Mouse (Mus musculus) monocyte, adult 2 months (primary cell): ENCODE results near the gene Ndufb2.

Experiments used
- DNase-seq, 2 experiments: peaks; one replicate each; pipeline ENCODE4 v3.0.0; 2022; ENCODE audit warnings: low spot score in 2 of 2, low read depth in 1 of 2

Ndufb2 gene

DNA sequence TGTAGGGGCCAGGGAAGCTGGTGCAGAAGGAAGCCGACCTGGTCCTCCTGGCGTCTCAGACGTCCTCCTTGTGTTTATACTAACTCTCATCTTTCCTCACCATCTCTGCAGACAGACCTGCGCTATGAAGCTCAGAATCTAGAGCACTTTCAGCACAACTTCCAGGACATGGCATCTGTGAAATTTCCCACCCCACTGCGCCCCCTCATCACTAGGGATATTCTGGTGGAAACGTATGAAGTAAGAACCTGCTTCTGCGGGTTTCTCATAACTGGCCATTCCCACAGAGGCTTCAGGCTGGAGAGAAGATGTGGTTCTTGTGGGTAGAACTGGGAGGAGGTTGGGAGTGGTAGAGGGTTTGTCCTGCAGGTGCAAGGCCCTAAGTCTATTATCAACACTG lies 12.8 kb upstream of the Ndufb2 start:
- DNase-seq = no peak

DNA sequence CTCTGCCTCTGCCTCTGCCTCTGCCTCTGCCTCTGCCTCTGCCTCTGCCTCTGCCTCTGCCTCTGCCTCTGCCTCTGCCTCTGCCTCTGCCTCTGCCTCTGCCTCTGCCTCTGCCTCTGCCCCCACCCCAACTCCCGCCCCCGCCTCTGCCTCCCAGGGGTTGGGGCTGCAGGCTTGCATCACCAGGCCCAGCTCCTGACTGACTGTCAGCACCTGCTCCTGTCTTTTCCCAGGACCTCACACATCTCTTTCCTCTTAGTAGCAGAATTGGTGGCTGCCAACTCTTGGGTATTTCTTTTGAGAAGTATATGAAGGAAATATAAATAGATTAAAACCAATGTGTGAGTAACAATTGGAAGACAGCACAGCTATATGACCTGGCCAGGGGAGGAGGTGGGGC lies 11.8 kb upstream of the Ndufb2 start:
- DNase-seq = no peak

DNA sequence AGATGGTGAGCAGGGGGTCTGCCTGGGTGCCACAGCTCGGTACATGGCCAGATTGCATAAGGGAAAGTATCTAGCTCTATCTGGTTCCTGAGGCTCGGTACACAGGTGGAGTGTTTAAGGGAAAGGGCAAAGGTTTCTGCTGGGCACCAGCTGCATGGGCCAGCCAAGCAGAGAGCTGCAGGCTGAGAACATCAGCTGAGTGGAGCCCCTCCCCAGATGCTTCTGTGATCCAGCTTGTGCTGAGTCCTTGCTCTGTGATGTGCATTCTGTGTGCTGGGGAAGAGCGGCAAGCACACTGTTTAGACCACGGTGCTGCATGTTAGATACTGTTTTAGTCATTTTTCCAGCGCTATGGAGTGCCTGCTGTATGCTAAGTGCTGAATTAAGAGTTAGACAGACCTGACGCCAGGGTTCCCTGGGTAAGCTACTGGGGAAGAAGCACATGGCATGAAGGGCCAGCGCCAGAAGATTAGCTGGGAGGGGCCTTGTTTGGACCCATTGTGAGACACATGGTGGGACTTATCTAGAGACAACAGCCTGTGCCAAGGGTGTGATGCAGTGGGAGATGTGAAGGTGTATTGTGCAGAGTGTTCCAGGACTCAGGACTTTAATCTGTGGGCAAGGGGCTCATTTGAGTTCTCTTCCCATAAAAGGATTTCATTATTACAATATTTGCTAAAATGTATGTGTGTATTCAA lies 11.1 kb upstream of the Ndufb2 start:
- no peak for DNase-seq

DNA sequence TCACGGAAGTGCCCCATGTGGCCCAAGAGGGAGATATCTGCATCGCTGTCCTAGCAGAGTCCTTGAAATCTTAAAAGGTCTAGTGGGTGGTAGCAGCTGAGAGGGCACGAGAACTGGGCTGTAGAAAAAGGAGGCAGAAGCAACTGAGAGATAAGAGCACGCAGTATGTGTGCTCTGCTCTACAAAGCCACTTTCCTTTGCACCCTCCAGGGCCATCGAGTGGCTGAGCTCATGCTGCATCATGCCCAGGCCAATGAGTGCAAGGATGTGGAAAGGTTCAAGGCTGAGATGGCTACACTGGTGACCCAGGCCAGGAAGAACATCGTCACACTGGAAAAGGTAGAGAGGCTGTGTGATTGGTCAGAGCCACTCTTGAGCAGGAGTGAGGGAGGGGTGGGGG lies 6.9 kb upstream of the Ndufb2 start, which contains the start of gene Gm42420:
Gm42420 (plus strand) TSS at position 237 of the 400 bp plus-strand sequence.
- DNase-seq = no peak

DNA sequence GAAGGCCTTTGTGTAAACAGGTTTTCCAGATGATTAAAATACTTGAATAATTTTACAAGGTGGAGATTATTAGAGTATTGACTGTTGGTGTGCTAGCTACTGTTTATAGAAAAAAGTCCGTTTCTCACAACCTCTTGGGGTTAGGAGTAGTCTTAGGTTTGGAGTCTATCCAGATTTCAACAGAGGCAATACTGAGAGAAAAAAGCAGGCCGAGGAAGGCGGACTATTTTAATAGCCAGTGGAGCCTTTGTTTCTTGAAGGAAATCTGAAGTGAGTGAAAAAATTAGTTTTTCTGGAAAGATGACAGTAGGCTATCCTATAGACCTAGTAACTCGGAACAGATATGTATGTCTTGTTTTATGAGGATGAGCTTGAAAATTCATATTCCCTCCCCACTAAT lies 893 bp upstream of the Ndufb2 start:
- DNase-seq = no peak

DNA sequence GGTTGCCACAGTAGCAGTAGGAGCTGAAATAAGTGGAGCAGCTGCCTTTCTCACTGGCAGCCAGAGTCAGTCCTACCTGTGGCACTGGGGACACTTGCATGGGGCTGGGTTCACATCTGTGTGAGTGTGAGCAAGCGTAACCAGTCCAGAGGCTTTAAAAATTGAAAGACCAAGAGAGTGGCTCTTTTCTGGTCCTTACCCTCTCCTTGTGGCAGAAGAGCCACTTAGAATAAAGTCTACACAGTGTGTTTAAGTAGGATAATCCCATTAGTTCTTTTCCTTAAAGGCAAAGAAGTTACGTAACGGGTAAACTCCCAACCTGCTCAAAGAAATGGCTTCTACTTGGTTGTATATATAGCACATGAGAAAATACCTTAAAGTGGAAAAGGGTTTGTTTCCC lies 8.5 kb downstream of the Ndufb2 start:
- no peak for DNase-seq

DNA sequence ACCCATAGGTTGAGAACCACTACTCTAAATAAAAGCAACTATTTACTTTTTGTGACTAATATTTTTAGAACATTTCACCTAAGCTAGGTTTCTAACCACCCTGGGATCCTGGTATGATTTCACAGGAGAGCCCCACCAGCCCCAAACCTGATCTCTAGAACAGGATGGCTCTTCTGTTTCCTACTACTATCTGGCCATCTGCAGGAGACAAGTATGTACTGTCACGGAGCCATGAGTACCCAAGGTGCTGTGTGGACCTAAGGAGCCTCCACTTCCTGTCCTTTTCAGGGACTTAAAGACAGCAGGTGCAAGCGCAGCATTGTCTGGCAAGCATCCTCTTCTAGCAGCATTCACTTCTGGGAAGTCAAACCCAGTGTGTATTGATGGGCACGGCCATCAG lies 9.5 kb downstream of the Ndufb2 start:
- no peak for DNase-seq

DNA sequence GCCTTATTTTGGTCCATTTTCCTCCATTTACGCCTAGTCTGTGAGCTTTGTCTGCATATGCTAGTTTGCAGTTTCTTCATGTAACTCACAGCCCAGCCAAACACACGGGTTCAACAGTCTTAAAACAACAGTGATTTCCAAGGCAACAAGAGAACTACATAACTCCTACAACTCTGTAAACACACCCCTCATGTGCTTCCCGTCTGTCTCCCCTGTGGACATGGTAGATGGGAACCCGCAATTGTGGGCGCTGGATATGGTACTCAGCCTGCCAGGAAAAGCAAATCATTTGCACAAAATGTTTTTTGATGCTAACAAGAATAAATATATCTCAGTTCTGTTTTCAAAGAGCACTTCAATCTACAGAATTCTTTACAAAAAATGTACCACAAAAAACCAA lies 12.2 kb downstream of the Ndufb2 start:
- no peak for DNase-seq

DNA sequence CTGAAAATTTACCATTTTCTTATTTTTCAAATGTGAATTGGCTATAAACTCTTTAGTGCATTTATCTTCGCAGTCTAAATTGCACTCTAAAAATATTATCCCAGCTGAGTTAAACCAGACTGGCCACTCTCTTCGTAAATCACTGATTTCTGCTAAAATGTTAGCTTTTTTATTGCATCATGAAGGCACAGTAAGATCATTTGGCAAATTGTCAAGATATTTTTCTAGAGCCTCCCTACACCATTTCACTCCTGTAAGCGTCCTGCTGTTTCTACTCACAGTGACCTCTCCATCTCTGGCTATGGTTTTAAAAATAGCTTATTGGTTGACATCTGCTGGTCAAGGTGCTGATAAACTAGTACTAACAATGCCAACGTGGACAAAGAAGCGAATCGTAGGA lies 13.7 kb downstream of the Ndufb2 start:
- no peak for DNase-seq

DNA sequence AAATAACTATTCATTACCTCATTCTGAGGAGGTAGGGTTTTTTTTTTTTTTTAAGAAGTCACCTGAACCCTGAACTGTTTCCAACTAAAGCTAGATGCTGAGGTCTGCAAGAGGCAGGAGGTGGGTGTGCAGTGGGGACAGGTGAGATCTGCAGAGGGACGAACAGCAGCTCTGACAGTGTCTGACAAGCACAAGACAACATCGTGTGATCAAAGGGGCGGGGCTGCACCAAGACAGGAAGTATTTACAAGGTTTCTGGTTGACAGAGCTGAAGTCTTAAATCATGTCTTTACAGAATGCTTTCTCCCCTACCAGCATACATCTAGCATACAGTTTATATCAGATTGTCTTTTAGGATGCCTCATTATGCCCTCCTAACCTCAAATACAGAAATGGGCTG lies 14.5 kb downstream of the Ndufb2 start:
- DNase-seq = no peak

DNA sequence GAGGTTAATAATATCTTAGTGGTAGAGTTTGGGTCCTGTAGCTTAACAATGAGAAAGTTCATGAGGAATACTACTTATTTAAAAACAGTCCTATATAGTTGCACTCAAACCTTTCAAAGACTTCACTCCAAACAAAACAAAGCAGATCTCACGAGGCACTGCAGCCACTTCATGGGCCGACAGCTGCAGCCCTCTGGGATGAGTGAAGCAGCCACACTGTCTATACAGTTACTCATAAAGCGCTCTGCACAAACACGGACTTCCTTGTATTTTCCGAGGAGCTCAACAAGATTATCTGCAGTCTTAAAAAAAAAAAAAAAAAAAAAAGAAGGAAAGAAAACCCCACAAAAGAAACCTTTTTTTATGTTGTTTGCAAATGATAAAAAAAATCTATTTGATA lies 15.0 kb downstream of the Ndufb2 start:
- DNase-seq = no peak

DNA sequence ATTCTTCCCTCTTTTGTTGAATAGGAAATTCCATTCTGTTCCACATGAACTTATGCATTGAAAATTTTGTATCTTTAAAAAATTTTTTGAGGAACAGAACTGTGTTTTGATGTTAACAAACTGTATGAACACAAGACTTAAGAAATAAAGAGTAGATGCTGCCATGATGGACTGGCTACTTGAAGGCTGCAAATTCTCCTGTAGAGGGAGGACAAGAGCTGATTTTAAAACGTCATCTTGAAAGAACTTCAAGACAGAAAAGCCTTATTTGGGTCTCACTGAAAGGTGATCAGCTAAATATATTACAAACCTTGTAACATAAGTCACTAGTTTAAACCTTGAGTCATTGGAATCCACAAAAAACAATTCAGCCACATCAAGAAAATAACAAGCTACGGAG lies 17.8 kb downstream of the Ndufb2 start:
- DNase-seq = no peak

DNA sequence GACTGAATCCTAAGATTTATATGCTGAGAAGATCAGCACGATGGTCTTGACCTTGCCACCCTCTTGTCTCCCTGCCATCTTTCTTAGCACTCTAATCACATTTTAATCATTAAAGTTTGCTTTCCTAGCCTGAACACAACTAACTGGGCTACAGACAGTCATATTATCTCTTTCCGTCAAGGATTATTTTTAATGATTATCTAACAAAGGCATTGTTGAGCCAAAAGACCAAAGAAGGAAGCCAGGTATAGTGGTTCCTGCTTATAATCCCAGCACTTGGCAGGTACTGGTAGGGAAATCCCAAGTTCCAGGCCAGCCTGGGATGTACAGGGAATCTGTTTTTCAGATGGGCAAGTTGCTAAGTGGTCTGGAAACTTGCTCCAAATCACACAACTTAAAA lies 18.9 kb downstream of the Ndufb2 start:
- DNase-seq = no peak
